Mouse (Mus musculus) liver, embryonic 16.5 days (tissue): ENCODE data around the gene Npb. TPM values are rescaled to one million over a fixed set of nuclear protein-coding genes. Genes with fewer than 3 reads are reported as not detected.

Experiments used
- ATAC-seq: fragments of 200-750 bp; cut with Nextera tagmentation; 2 replicates; pipeline ENCODE4 v1.8.0; 2017; ENCODE audit warnings: low read depth, mild to moderate bottlenecking, moderate number of reproducible peaks, moderate library complexity
- H3K27ac ChIP-seq: fragments of 300-500 bp; sonication (generic); 2 replicates; pipeline ENCODE4 v1.5.1; 2014; ENCODE audit warnings: mild to moderate bottlenecking, low read length
- H3K27me3 ChIP-seq: fragments of 300-500 bp; sonication (generic); 2 replicates; pipeline ENCODE4 v1.6.1; 2014; ENCODE audit warnings: low read depth, low read length, mixed read lengths; ENCODE audit not compliant: control insufficient read depth, insufficient read depth
- H3K36me3 ChIP-seq: fragments of 300-500 bp; sonication (generic); 2 replicates; pipeline ENCODE4 v1.6.1; 2014; ENCODE audit warnings: mild to moderate bottlenecking; ENCODE audit not compliant: control insufficient read depth, insufficient read depth
- H3K4me1 ChIP-seq: fragments of 300-500 bp; sonication (generic); 2 replicates; pipeline ENCODE4 v1.6.1; 2014; ENCODE audit warnings: low read depth, low read length, mixed read lengths; ENCODE audit not compliant: control insufficient read depth
- H3K4me2 ChIP-seq: fragments of 300-500 bp; sonication (generic); 2 replicates; pipeline ENCODE4 v1.6.1; 2014; ENCODE audit warnings: low read depth, low read length, mixed read lengths
- H3K4me3 ChIP-seq: fragments of 300-500 bp; sonication (generic); 2 replicates; pipeline ENCODE4 v1.5.1; 2014; ENCODE audit warnings: low read depth, mild to moderate bottlenecking, low read length
- H3K9ac ChIP-seq: fragments of 300-500 bp; sonication (generic); 2 replicates; pipeline ENCODE4 v1.6.1; 2014; ENCODE audit warnings: low read depth, low read length
- H3K9me3 ChIP-seq: fragments of 300-500 bp; sonication (generic); replicated peaks from 2 replicates; pipeline ENCODE4 v1.6.1; 2016; ENCODE audit warnings: low read length; ENCODE audit not compliant: control insufficient read depth
- whole genome bisulfite sequencing: fragments of 180-500 bp; shearing (Covaris S2); extraction: QIAGEN DNeasy Blood & Tissue Kit; methylation state at CpG from one replicate; pipeline ENCODE4 v1.1.7; 2014; ENCODE audit not compliant: insufficient replicate concordance; 5-methylcytosine and 5-hydroxymethylcytosine counted together
- polyA plus RNA-seq: library from polyadenylated mRNA; unstranded; fragments of >200 nt; fragmentation: Nextera tagmentation; extraction: Ambion mirVana; gene quantifications from 2 replicates; pipeline ENCODE4 v1.2.1, GENCODE M21; 2015

Gene Npb
- polyA plus RNA-seq, 1 experiment from 2014 or later: 16.4 TPM

DNA sequence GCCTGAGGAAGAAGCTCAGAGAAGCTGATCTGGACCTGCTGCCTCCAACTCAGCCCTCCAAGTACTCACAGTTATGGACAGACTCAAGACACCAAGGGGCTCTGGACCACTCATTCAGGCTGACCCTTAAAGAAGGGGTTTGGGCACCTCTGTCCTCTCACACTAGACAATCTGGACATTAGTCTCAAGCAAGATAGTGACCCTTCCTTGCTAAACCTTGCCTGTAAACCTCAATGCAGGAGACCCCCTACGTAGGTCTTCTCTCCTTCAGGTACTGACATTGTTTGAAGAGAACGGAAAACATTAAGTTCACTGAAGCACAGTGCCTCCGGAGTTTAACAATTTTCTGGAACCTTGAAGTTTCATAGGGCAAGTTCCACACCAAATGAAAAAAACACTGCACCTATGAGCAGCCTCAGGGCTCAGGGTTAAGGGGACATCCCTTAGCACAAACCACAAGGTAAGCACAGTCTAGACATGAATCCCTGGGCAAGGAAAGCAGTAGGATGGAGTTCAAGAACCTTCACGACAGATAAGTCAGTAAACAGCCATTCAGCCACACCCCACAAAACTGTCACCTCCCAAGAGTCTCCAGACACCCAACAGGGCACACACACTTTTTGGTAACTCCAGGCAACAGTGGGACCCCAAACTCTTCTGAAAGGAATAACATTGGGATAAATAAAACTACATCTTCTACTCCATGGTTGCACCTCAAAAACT lies 23.6 kb downstream of the Npb start:
- ATAC-seq: peak; percentile 31

DNA sequence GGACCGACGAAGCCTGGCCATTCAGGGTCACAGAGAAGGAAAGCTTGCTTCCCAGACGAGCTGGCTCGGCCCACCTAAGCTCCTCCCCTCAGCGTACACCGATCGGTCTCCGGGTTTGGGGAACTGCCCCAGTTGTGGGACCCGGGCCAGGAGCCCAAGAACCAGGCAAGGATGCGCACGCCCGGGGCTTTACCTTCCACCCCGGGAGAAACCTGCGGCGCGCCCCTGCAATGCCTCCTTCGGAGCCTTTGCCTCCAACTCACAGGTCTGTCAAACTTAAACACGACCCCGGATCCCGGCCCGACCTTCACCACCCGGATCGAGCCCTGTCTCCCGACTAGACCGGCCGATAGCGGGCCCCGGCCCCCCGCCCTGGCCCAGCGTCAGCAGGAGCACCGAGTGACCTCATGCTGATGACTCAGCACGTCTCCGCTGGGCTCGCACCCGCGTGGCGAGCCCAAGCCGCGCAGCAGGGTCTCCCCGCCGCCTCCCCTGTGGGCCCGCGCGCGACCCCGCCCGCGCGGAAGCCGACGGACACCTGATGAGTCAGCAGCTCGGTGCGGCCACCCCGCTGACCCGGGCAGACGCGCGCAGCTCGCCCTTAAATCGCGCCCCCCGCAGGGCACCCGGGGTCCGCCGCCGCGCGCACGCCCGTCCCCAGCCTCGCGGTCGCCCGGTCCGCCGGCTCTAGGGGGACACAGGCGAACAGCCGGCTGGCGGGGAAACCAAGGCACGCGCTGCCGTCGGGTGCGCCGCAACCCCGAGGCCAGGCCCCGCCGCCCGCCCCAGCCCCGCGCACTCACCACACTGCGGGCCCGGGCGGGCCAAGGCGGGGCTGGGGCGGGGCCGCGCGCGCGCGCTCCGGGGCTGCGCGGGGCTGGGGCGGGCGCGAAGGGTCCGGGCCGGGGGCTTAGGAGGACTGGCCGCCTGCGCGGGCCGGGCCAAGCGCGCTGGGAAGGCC lies 24.6 kb downstream of the Npb start:
- peaks cover 5% of the 10 kb centered on the region for H3K36me3 ChIP-seq
- H3K9ac ChIP-seq: peak overlapping the region; percentile 97
- peak; percentile 73 for ATAC-seq
- no peaks in the 10 kb centered on the region for H3K9me3 ChIP-seq
- H3K4me1 ChIP-seq: peaks cover 50% of the 10 kb centered on the region
- peak overlapping the region; percentile 94 for H3K4me2 ChIP-seq
- no peaks in the 10 kb centered on the region for H3K27me3 ChIP-seq
- peak overlapping the region; percentile 84 for H3K4me3 ChIP-seq
- H3K27ac ChIP-seq: peak overlapping the region; percentile 100
- WGBS: under 1% methylated on average over 96 of the region's 116 CpGs

More for the DNA sequence above, 23.6 kb downstream of the Npb start:
- Histone ChIP-seq H3K9ac (peak overlapping the region; percentile 97), H3K4me2 (peak overlapping the region; percentile 94), H3K9me3 (no peaks in the 10 kb centered on the region), H3K27me3 (no peaks in the 10 kb centered on the region), H3K36me3 (peaks cover 8% of the 10 kb centered on the region), H3K4me1 (peaks cover 58% of the 10 kb centered on the region), H3K27ac (peak overlapping the region; percentile 100), H3K4me3 (peak overlapping the region; percentile 84)
- 33% methylated on average over 4 of the region's 4 CpGs for WGBS

DNA sequence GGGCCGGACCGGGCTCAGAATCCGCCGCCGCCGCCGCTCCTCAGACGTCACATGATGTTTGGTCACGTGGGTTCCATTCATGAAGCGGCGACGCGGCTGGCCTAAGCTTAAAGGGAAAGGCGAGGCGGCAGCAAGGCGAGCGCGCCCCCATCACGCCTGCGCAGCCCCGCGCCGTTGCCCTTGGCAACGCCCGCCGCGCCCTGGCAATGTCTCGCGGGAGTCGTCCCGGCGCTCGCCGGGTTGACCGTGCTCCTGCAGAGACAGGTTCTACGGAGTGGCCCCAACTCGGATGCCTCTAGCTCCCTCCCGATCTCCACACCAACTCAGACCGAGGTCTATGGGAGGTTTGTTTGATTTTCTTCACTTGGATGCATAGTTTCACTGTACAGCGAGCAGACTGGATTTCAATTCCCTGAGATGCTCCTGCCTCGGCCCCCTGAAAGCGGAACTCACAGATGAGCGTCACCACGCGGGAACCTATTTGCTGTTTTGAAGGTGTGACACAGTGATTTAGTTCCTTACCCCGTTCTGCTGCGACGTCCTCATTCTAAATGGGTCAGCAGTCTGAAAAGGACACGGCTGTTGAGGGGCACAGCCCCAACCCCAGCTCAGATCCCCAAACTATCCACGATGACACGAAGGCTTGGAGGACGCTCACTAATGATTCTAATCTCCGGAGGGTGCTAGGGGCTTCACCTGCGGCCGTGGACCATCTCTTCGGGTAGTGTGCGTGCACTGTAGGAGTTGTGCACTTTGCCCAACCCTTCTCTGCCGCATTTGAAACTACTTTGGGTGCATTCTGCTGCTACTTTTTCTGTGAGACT lies 25.5 kb downstream of the Npb start, which contains the start of gene Mafg:
TSS of gene Mafg (minus strand) at position 81 of the 824 bp plus-strand sequence.
- H3K9ac ChIP-seq: peak within 1 kb of the TSS; percentile 97
- peaks cover 2% of the 10 kb centered on the region for H3K36me3 ChIP-seq
- WGBS: 10% methylated on average over 58 of the region's 58 CpGs
- H3K9me3 ChIP-seq: no peaks in the 10 kb centered on the region
- H3K4me1 ChIP-seq: peaks cover 44% of the 10 kb centered on the region
- H3K27me3 ChIP-seq: no peaks in the 10 kb centered on the region
- peak; percentile 70 for ATAC-seq
- peak within 1 kb of the TSS; percentile 94 for H3K4me2 ChIP-seq
- peak within 1 kb of the TSS; percentile 84 for H3K4me3 ChIP-seq
- peak within 1 kb of the TSS; percentile 100 for H3K27ac ChIP-seq

DNA sequence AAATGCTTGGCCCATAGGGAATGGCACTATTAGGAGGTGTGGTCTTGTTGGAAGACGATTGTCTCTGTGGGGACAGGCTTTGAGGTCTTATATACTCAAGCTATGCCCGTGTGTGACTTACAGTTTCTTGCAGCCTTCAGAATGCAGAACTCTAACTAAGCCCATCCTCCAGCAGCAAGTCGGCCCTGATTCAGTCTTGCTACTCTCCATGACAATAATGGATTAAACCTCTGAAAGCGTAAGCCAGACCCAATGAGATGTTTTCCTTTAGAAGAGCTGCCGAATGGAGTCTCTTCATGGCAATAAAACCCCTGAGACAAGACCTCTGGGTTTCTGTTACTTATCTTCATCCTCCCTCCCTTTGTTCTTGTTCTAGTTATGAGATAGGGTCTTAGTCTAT lies 26.5 kb downstream of the Npb start:
- peaks cover 34% of the 10 kb centered on the region for H3K4me1 ChIP-seq
- ATAC-seq: no peak
- H3K4me3 ChIP-seq: no peak overlapping the region
- no peak overlapping the region for H3K27ac ChIP-seq
- H3K4me2 ChIP-seq: no peak overlapping the region
- no peaks in the 10 kb centered on the region for H3K36me3 ChIP-seq
- H3K9me3 ChIP-seq: no peaks in the 10 kb centered on the region
- 77% methylated on average over 5 of the region's 5 CpGs for WGBS
- no peak overlapping the region for H3K9ac ChIP-seq
- H3K27me3 ChIP-seq: no peaks in the 10 kb centered on the region; the same call in 1 of the 2 replicates

DNA sequence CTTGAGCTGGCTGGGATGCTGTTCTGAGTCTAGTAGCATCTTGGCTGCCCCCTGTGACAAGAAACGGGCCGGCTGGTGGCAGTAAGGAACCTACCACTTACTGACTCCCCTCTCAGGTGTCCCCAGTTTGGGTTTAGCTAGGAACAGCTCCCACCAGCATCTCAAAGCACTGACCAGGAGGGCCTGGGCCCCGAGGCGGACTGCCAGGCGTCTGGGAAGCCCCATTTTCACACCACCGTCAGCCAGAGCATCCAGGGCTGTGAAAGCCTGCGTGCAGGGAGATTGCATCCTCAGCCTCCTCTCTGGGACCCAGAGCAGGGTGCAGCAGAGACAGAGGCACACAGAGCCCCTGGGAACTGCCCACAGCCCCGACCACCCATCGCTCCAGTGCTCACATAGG lies 33.0 kb downstream of the Npb start:
- Histone ChIP-seq H3K9me3 (no peaks in the 10 kb centered on the region), H3K4me3 (no peak overlapping the region), H3K27ac (no peak overlapping the region), H3K4me1 (peaks cover 13% of the 10 kb centered on the region), H3K9ac (no peak overlapping the region), H3K4me2 (no peak overlapping the region), H3K27me3 (peaks cover 5% of the 10 kb centered on the region), H3K36me3 (no peaks in the 10 kb centered on the region)
- 58% methylated on average over 9 of the region's 9 CpGs for WGBS
- ATAC-seq: no peak

DNA sequence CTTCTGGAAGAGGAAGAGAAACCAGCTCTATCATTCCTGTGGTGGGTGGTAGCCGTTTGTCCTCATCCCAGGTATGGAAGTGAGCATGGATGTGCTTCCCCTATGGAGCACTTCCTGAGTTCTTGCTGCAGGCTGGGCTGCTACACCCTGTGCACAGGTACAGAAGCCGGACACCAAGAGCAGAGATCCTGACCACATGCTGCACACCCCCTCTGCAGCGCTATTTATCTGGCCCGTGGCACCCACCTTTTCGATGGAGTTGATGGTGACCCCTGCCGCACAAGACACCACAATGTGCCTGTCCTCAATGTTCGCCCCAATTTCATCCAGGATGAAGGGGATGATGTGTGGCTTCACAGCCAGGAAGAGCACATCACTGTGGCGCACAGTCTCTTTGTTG lies 33.6 kb downstream of the Npb start:
- no peak for ATAC-seq
- Histone ChIP-seq H3K9me3 (no peaks in the 10 kb centered on the region), H3K9ac (no peak overlapping the region), H3K4me2 (no peak overlapping the region), H3K36me3 (no peaks in the 10 kb centered on the region), H3K27ac (no peak overlapping the region), H3K4me1 (peaks cover 13% of the 10 kb centered on the region), H3K27me3 (peaks cover 5% of the 10 kb centered on the region), H3K4me3 (no peak overlapping the region)
- 62% methylated on average over 8 of the region's 8 CpGs for WGBS

DNA sequence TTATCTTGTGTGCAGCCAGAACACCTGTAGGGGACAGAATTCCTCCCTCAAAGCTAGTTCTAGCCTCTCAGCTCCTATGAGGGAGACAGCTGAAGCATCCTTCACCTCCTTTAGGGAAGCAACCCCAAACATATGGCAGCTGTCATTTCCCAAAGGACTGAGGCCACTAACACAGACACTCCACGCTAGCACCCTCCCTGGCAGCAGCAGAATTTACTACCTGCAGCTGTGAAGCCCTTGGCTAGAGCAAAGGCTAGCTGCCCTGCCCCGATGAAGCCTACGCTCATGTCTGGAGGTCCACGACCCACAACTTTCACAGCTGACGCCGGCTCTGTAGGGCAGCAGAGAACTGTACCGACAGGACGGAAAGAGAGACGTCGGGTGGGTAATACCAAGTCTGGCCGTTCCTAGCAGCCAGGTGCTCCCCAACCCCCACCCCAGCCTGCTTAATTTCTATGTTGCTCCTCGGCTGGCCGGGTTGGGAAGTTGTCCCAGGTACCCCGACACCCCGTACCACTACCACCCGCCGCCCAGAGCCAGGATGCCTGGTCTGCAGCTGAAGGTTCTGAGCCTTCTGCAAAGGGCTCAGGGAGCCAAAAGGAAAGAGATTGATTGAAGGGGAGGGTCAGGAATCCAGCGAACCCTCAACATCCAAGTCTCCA lies 34.8 kb downstream of the Npb start:
- Histone ChIP-seq H3K9me3 (no peaks in the 10 kb centered on the region), H3K9ac (peak overlapping the region; percentile 67), H3K36me3 (no peaks in the 10 kb centered on the region), H3K4me3 (peak overlapping the region; percentile 61), H3K4me2 (peak overlapping the region; percentile 93), H3K27me3 (peaks cover 5% of the 10 kb centered on the region), H3K4me1 (peaks cover 16% of the 10 kb centered on the region), H3K27ac (no peak overlapping the region)
- WGBS: 1% methylated on average over 18 of the region's 18 CpGs
- ATAC-seq: peak; percentile 22

DNA sequence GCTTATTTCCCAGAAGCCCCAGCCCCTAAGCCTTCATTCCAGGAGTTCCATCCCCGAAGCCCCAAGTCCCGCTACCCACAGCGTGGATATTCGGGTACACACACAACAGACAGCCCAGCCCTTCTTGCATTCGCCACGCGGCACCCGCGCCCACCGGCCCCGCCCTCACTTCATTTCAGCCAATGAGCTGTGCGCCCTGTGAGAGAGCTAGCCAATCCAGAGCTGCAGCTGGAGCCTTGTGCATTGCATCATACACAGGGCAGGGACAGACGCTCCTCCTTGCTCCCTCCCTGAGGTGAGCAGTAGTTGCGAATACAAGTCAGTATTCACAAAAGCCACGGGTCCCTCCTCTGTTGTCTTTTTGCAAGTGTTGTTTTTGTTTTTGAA lies 35.3 kb downstream of the Npb start, which contains the start of gene Pycr1:
TSS of gene Pycr1 (minus strand) at position 169 of the 387 bp plus-strand sequence.
- no peak within 1 kb of the TSS for H3K27ac ChIP-seq
- WGBS: under 1% methylated on average over 15 of the region's 15 CpGs

More for the DNA sequence above, 35.3 kb downstream of the Npb start, which contains the start of gene Pycr1:
- no peaks in the 10 kb centered on the region for H3K9me3 ChIP-seq
- H3K4me2 ChIP-seq: peak within 1 kb of the TSS; percentile 93
- peak within 1 kb of the TSS; percentile 61 for H3K4me3 ChIP-seq
- peak; percentile 100 for ATAC-seq
- H3K27me3 ChIP-seq: peaks cover 7% of the 10 kb centered on the region
- H3K36me3 ChIP-seq: no peaks in the 10 kb centered on the region
- peaks cover 18% of the 10 kb centered on the region for H3K4me1 ChIP-seq
- H3K9ac ChIP-seq: peak within 1 kb of the TSS; percentile 67
